Mouse (Mus musculus): ENCODE data around the gene Ccdc69. TPM values are rescaled to one million over a fixed set of nuclear protein-coding genes. Genes with fewer than 3 reads are reported as not detected.

Ccdc69 gene
- polyA plus RNA-seq, 1 experiment from 2014 or later, result 0.32 TPM

- Histone ChIP-seq H3K27ac (ENCODE audit: low read depth, low read length) (no peak overlapping the region), H3K4me3 (ENCODE audit: low read depth, low read length) (no peak overlapping the region), H3K27me3 (ENCODE audit: control insufficient read depth, insufficient read depth, low read length) (no peaks in the 10 kb centered on the region), H3K9me3 (ENCODE audit: control insufficient read depth, low read length) (no peaks in the 10 kb centered on the region), H3K36me3 (ENCODE audit: control insufficient read depth, insufficient read depth, low read length) (no peaks in the 10 kb centered on the region), H3K4me1 (ENCODE audit: control insufficient read depth, insufficient read depth, low read length) (no peaks in the 10 kb centered on the region; the same call in 1 of the 2 replicates), H3K4me2 (ENCODE audit: low read depth) (no peak overlapping the region), H3K9ac (ENCODE audit: low read length) (no peak overlapping the region)
- 88% methylated on average over 1 of the region's 1 CpGs for WGBS
- ATAC-seq (ENCODE audit: insufficient read depth, low FRiP score, low TSS enrichment) (no peak), DNase-seq (ENCODE audit: low spot score) (no peak)
Observed at GRCm38 (mm10) chr11:55016758-55017157, 61.2 kb downstream of the Ccdc69 start.

- no peaks in the 10 kb centered on the region for H3K36me3 ChIP-seq (ENCODE audit: control insufficient read depth, insufficient read depth, low read length)
- no peak overlapping the region for H3K27ac ChIP-seq (ENCODE audit: low read depth, low read length)
- no peak for DNase-seq (ENCODE audit: low spot score)
- H3K27me3 ChIP-seq (ENCODE audit: control insufficient read depth, insufficient read depth, low read length), result no peaks in the 10 kb centered on the region
- no peak overlapping the region for H3K9ac ChIP-seq (ENCODE audit: low read length)
- no peak overlapping the region for H3K4me2 ChIP-seq (ENCODE audit: low read depth)
- no peaks in the 10 kb centered on the region for H3K4me1 ChIP-seq (ENCODE audit: control insufficient read depth, insufficient read depth, low read length)
- ATAC-seq (ENCODE audit: insufficient read depth, low FRiP score, low TSS enrichment), result no peak
- no peaks in the 10 kb centered on the region for H3K9me3 ChIP-seq (ENCODE audit: control insufficient read depth, low read length)
- 76% methylated on average over 9 of the region's 9 CpGs for WGBS
- no peak overlapping the region for H3K4me3 ChIP-seq (ENCODE audit: low read depth, low read length)
Observed at GRCm38 (mm10) chr11:55015831-55016241, 62.1 kb downstream of the Ccdc69 start.

- H3K9ac ChIP-seq (ENCODE audit: low read length), result no peak overlapping the region; the same call in 1 of the 2 replicates
Observed at GRCm38 (mm10) chr11:55015264-55015663, 62.7 kb downstream of the Ccdc69 start.

GRCm38 (mm10) chr11:55013802-55014201 lies 64.1 kb downstream of the Ccdc69 start:
- ATAC-seq (ENCODE audit: insufficient read depth, low FRiP score, low TSS enrichment) (no peak), DNase-seq (ENCODE audit: low spot score) (no peak)
- no peaks in the 10 kb centered on the region for H3K36me3 ChIP-seq (ENCODE audit: control insufficient read depth, insufficient read depth, low read length)
- H3K9ac ChIP-seq (ENCODE audit: low read length), result no peak overlapping the region
- H3K27ac ChIP-seq (ENCODE audit: low read depth, low read length), result no peak overlapping the region
- no peaks in the 10 kb centered on the region for H3K9me3 ChIP-seq (ENCODE audit: control insufficient read depth, low read length)
- no peaks in the 10 kb centered on the region for H3K4me1 ChIP-seq (ENCODE audit: control insufficient read depth, insufficient read depth, low read length)
- H3K27me3 ChIP-seq (ENCODE audit: control insufficient read depth, insufficient read depth, low read length), result no peaks in the 10 kb centered on the region
- H3K4me2 ChIP-seq (ENCODE audit: low read depth), result no peak overlapping the region
- WGBS, result 72% methylated on average over 6 of the region's 6 CpGs
- no peak overlapping the region for H3K4me3 ChIP-seq (ENCODE audit: low read depth, low read length)

More at GRCm38 (mm10) chr11:55015264-55015663, 62.7 kb downstream of the Ccdc69 start:
- Histone ChIP-seq H3K36me3 (ENCODE audit: control insufficient read depth, insufficient read depth, low read length) (no peaks in the 10 kb centered on the region), H3K4me1 (ENCODE audit: control insufficient read depth, insufficient read depth, low read length) (no peaks in the 10 kb centered on the region), H3K27me3 (ENCODE audit: control insufficient read depth, insufficient read depth, low read length) (no peaks in the 10 kb centered on the region), H3K4me3 (ENCODE audit: low read depth, low read length) (no peak overlapping the region), H3K27ac (ENCODE audit: low read depth, low read length) (no peak overlapping the region), H3K4me2 (ENCODE audit: low read depth) (no peak overlapping the region), H3K9me3 (ENCODE audit: control insufficient read depth, low read length) (no peaks in the 10 kb centered on the region)
- DNase-seq (ENCODE audit: low spot score) (no peak), ATAC-seq (ENCODE audit: insufficient read depth, low FRiP score, low TSS enrichment) (no peak)
- 79% methylated on average over 3 of the region's 3 CpGs for WGBS

GRCm38 (mm10) chr11:55012551-55013521 lies 65.1 kb downstream of the Ccdc69 start:
- WGBS, result 83% methylated on average over 5 of the region's 5 CpGs

GRCm38 (mm10) chr11:55011440-55011839 lies 66.5 kb downstream of the Ccdc69 start:
- no peak overlapping the region for H3K9ac ChIP-seq (ENCODE audit: low read length)
- H3K9me3 ChIP-seq (ENCODE audit: control insufficient read depth, low read length), result no peaks in the 10 kb centered on the region
- no peaks in the 10 kb centered on the region for H3K27me3 ChIP-seq (ENCODE audit: control insufficient read depth, insufficient read depth, low read length)
- ATAC-seq (ENCODE audit: insufficient read depth, low FRiP score, low TSS enrichment) (no peak), DNase-seq (ENCODE audit: low spot score) (no peak)
- no peaks in the 10 kb centered on the region for H3K4me1 ChIP-seq (ENCODE audit: control insufficient read depth, insufficient read depth, low read length)
- no peak overlapping the region for H3K4me3 ChIP-seq (ENCODE audit: low read depth, low read length)
- no peaks in the 10 kb centered on the region for H3K36me3 ChIP-seq (ENCODE audit: control insufficient read depth, insufficient read depth, low read length)
- H3K4me2 ChIP-seq (ENCODE audit: low read depth), result no peak overlapping the region
- 84% methylated on average over 3 of the region's 3 CpGs for WGBS
- H3K27ac ChIP-seq (ENCODE audit: low read depth, low read length), result no peak overlapping the region

More at GRCm38 (mm10) chr11:55012551-55013521, 65.1 kb downstream of the Ccdc69 start:
- H3K4me2 ChIP-seq (ENCODE audit: low read depth), result no peak overlapping the region
- no peaks in the 10 kb centered on the region for H3K9me3 ChIP-seq (ENCODE audit: control insufficient read depth, low read length)
- no peaks in the 10 kb centered on the region for H3K27me3 ChIP-seq (ENCODE audit: control insufficient read depth, insufficient read depth, low read length)
- no peaks in the 10 kb centered on the region for H3K4me1 ChIP-seq (ENCODE audit: control insufficient read depth, insufficient read depth, low read length)
- no peak overlapping the region for H3K9ac ChIP-seq (ENCODE audit: low read length)
- H3K27ac ChIP-seq (ENCODE audit: low read depth, low read length), result no peak overlapping the region
- H3K4me3 ChIP-seq (ENCODE audit: low read depth, low read length), result no peak overlapping the region
- ATAC-seq (ENCODE audit: insufficient read depth, low FRiP score, low TSS enrichment), result no peak
- H3K36me3 ChIP-seq (ENCODE audit: control insufficient read depth, insufficient read depth, low read length), result no peaks in the 10 kb centered on the region
- no peak for DNase-seq (ENCODE audit: low spot score)

- Histone ChIP-seq H3K27me3 (ENCODE audit: control insufficient read depth, insufficient read depth, low read length) (no peaks in the 10 kb centered on the region), H3K36me3 (ENCODE audit: control insufficient read depth, insufficient read depth, low read length) (no peaks in the 10 kb centered on the region), H3K4me1 (ENCODE audit: control insufficient read depth, insufficient read depth, low read length) (no peaks in the 10 kb centered on the region), H3K9ac (ENCODE audit: low read length) (no peak overlapping the region), H3K4me3 (ENCODE audit: low read depth, low read length) (no peak overlapping the region), H3K27ac (ENCODE audit: low read depth, low read length) (no peak overlapping the region), H3K4me2 (ENCODE audit: low read depth) (no peak overlapping the region), H3K9me3 (ENCODE audit: control insufficient read depth, low read length) (no peaks in the 10 kb centered on the region)
- DNase-seq (ENCODE audit: low spot score) (no peak), ATAC-seq (ENCODE audit: insufficient read depth, low FRiP score, low TSS enrichment) (no peak)
- 83% methylated on average over 6 of the region's 6 CpGs for WGBS
Observed at GRCm38 (mm10) chr11:55008230-55008629, 69.7 kb downstream of the Ccdc69 start.

GRCm38 (mm10) chr11:55005684-55006083 lies 72.2 kb downstream of the Ccdc69 start:
- DNase-seq (ENCODE audit: low spot score), result no peak
- Histone ChIP-seq H3K4me3 (ENCODE audit: low read depth, low read length) (no peak overlapping the region), H3K9me3 (ENCODE audit: control insufficient read depth, low read length) (no peaks in the 10 kb centered on the region), H3K27ac (ENCODE audit: low read depth, low read length) (no peak overlapping the region), H3K4me2 (ENCODE audit: low read depth) (no peak overlapping the region), H3K36me3 (ENCODE audit: control insufficient read depth, insufficient read depth, low read length) (0 out of 2 replicates have a peak, but pooled peaks cover 2% of the 10 kb centered on the region), H3K9ac (ENCODE audit: low read length) (no peak overlapping the region), H3K27me3 (ENCODE audit: control insufficient read depth, insufficient read depth, low read length) (no peaks in the 10 kb centered on the region), H3K4me1 (ENCODE audit: control insufficient read depth, insufficient read depth, low read length) (no peaks in the 10 kb centered on the region)
- WGBS, result 90% methylated on average over 5 of the region's 5 CpGs
- no peak for ATAC-seq (ENCODE audit: insufficient read depth, low FRiP score, low TSS enrichment)
